Comparison of ENCODE assay signal across 8 mouse cellular contexts in genomic region chr1:135752737-135753348, GRCm38 (mm10). TPM values are rescaled to one million over a fixed set of nuclear protein-coding genes. Genes with fewer than 3 reads are reported as not detected.
DNase-seq lines count a peak whose midpoint lies in the region; ATAC-seq lines count a peak whose summit lies in the region.

No protein-coding gene starts in this region.

- H3K4me2 ChIP-seq in embryonic facial prominence, embryonic 11.5 days (ENCODE audit: low read depth, low read length), result no peak overlapping the region
- no peak overlapping the region for H3K4me2 ChIP-seq in midbrain, embryonic 14.5 days (ENCODE audit: low read length)

- no peaks in the 10 kb centered on the region for H3K27me3 ChIP-seq in embryonic facial prominence, embryonic 11.5 days (ENCODE audit: control insufficient read depth, insufficient read depth, low read length)
- 0 out of 2 replicates have a peak, but pooled peaks cover 3% of the 10 kb centered on the region for H3K27me3 ChIP-seq in limb, embryonic 10.5 days (ENCODE audit: low read depth, poor library complexity, severe bottlenecking)
- H3K27me3 ChIP-seq in midbrain, embryonic 14.5 days (ENCODE audit: control insufficient read depth, insufficient read depth, low read length), result no peaks in the 10 kb centered on the region

- H3K27ac ChIP-seq in embryonic facial prominence, embryonic 11.5 days (replicated peaks; ENCODE audit: low read depth, low read length), result no peak overlapping the region
- peak overlapping the region; percentile 44 for H3K27ac ChIP-seq in limb, embryonic 10.5 days
- H3K27ac ChIP-seq in midbrain, embryonic 14.5 days (replicated peaks; ENCODE audit: low read depth, low read length), result no peak overlapping the region

- peak; percentile 98 for ATAC-seq in embryonic facial prominence, embryonic 11.5 days (replicated peaks; ENCODE audit: insufficient number of reproducible peaks, low FRiP score, low TSS enrichment, low read depth)
- peak; percentile 96 for ATAC-seq in midbrain, embryonic 14.5 days (ENCODE audit: low FRiP score, low TSS enrichment)

- H3K9ac ChIP-seq in embryonic facial prominence, embryonic 11.5 days (replicated peaks; ENCODE audit: low read length), result no peak overlapping the region; the same call in 1 of the 2 replicates
- no peak overlapping the region for H3K9ac ChIP-seq in midbrain, embryonic 14.5 days (replicated peaks; ENCODE audit: low read length)

- no peaks in the 10 kb centered on the region for H3K9me3 ChIP-seq in embryonic facial prominence, embryonic 11.5 days (replicated peaks; ENCODE audit: control insufficient read depth, low read length)
- H3K9me3 ChIP-seq in limb, embryonic 10.5 days (replicated peaks), result no peaks in the 10 kb centered on the region
- no peaks in the 10 kb centered on the region for H3K9me3 ChIP-seq in midbrain, embryonic 14.5 days (ENCODE audit: control insufficient read depth, low read length)

- no peak overlapping the region for H3K4me3 ChIP-seq in embryonic facial prominence, embryonic 11.5 days (ENCODE audit: low read depth, low read length)
- no peak overlapping the region for H3K4me3 ChIP-seq in limb, embryonic 10.5 days
- H3K4me3 ChIP-seq in midbrain, embryonic 14.5 days (replicated peaks; ENCODE audit: low read depth, low read length), result no peak overlapping the region

- H3K36me3 ChIP-seq in embryonic facial prominence, embryonic 11.5 days (replicated peaks; ENCODE audit: control insufficient read depth, insufficient read depth, low read depth, low read length), result no peaks in the 10 kb centered on the region
- peaks cover 40% of the 10 kb centered on the region for H3K36me3 ChIP-seq in limb, embryonic 10.5 days
- H3K36me3 ChIP-seq in midbrain, embryonic 14.5 days (ENCODE audit: control insufficient read depth, insufficient read depth, low read length), result no peaks in the 10 kb centered on the region

- 12% methylated on average over 10 of the region's 10 CpGs for WGBS in embryonic facial prominence, embryonic 11.5 days
- WGBS in limb, embryonic 10.5 days, result 11% methylated on average over 10 of the region's 10 CpGs
- WGBS in midbrain, embryonic 14.5 days, result 13% methylated on average over 10 of the region's 10 CpGs

- no peaks in the 10 kb centered on the region for H3K4me1 ChIP-seq in embryonic facial prominence, embryonic 11.5 days (ENCODE audit: control insufficient read depth, insufficient read depth, low read length)
- peaks cover 13% of the 10 kb centered on the region for H3K4me1 ChIP-seq in limb, embryonic 10.5 days
- no peaks in the 10 kb centered on the region for H3K4me1 ChIP-seq in midbrain, embryonic 14.5 days (ENCODE audit: control insufficient read depth, insufficient read depth, low read length)

- peak; percentile 91 for DNase-seq in 3134 (ENCODE audit: extremely low read depth, insufficient read length, low spot score)
- DNase-seq in adrenal gland, postnatal 25 days, result peak; percentile 88
- peak; percentile 96 for DNase-seq in embryonic facial prominence, embryonic 11.5 days (ENCODE audit: low spot score)
- peak; percentile 96 to 97 for DNase-seq in heart, adult 18-20 months
- peak; percentile 88 for DNase-seq in kidney, adult 18-20 months
- peak; percentile 96 for DNase-seq in limb, embryonic 10.5 days (ENCODE audit: low spot score)
- peak; percentile 96 for DNase-seq in midbrain, embryonic 14.5 days
- peak; percentile 80 for DNase-seq in spleen, adult 12 weeks (ENCODE audit: low spot score)

RNA-seq across cellular contexts. Expression of gene Phlda3, which starts 13.1 kb away (rescaled TPM):
- total RNA-seq in adrenal gland, postnatal 25 days (2021), result 31.3 and 35.1 TPM in 2 replicates
- 33.5 and 35.3 TPM in 2 replicates for polyA plus RNA-seq in embryonic facial prominence, embryonic 11.5 days (2014; fragmentation: Nextera tagmentation; extraction: Ambion mirVana)
- 10 to 100 TPM; 11.0 to 11.7 TPM for total RNA-seq in heart, adult 18-20 months (2021)
- polyA plus RNA-seq in limb, embryonic 10.5 days (2016; fragmentation: Nextera tagmentation; extraction: Ambion mirVana), result 30.2 and 33.0 TPM in 2 replicates
- 20.7 and 25.1 TPM in 2 replicates for polyA plus RNA-seq in midbrain, embryonic 14.5 days (2014; fragmentation: Nextera tagmentation; extraction: Ambion mirVana)

RNA-seq across cellular contexts. Expression of gene Tnni1, which starts 26.4 kb away (rescaled TPM):
- total RNA-seq in adrenal gland, postnatal 25 days (2021), result not detected in 2 replicates
- 12.5 and 19.1 TPM in 2 replicates for polyA plus RNA-seq in embryonic facial prominence, embryonic 11.5 days (2014; fragmentation: Nextera tagmentation; extraction: Ambion mirVana)
- 1 to 10 TPM; 1.5 to 1.7 TPM for total RNA-seq in heart, adult 18-20 months (2021)
- polyA plus RNA-seq in limb, embryonic 10.5 days (2016; fragmentation: Nextera tagmentation; extraction: Ambion mirVana), result 8.3 and 12.7 TPM in 2 replicates
- polyA plus RNA-seq in midbrain, embryonic 14.5 days (2014; fragmentation: Nextera tagmentation; extraction: Ambion mirVana), result 0.43 TPM in 1 of 2 replicates, not detected in the other

RNA-seq across cellular contexts. Expression of gene Csrp1, which starts 33.0 kb away (rescaled TPM):
- total RNA-seq in adrenal gland, postnatal 25 days (2021), result 43.2 and 52.1 TPM in 2 replicates
- polyA plus RNA-seq in embryonic facial prominence, embryonic 11.5 days (2014; fragmentation: Nextera tagmentation; extraction: Ambion mirVana), result 52.9 and 53.2 TPM in 2 replicates
- total RNA-seq in heart, adult 18-20 months (2021), result 10 to 100 TPM; 47.0 to 51.1 TPM
- polyA plus RNA-seq in limb, embryonic 10.5 days (2016; fragmentation: Nextera tagmentation; extraction: Ambion mirVana), result 46.3 and 54.4 TPM in 2 replicates
- 13.2 and 16.1 TPM in 2 replicates for polyA plus RNA-seq in midbrain, embryonic 14.5 days (2014; fragmentation: Nextera tagmentation; extraction: Ambion mirVana)
